Mouse (Mus musculus): ENCODE data around the gene Fbxl13.

GRCm38 (mm10) chr5:21663081-21663480, 17.6 kb upstream of the Fbxl13 start:
- TF ChIP-seq CTCF (IDR thresholded peaks at IDR 0.05; ENCODE audit: low read depth, low read length) (no peak), POLR2AphosphoS5 (IDR thresholded peaks at IDR 0.05; ENCODE audit: insufficient replicate concordance, low read depth, low read length) (no peak), GATA1 (IDR thresholded peaks at IDR 0.05; ENCODE audit: borderline replicate concordance, low read length) (no peak), TAL1 (conservative IDR thresholded peaks at IDR 0.05; ENCODE audit: low read depth, low read length) (no peak)

Data from G1E (cell line).